Mouse (Mus musculus) heart, postnatal 0 days (tissue): ENCODE results near the gene Esrrg. TPM values are rescaled to one million over a fixed set of nuclear protein-coding genes. Genes with fewer than 3 reads are reported as not detected.

Source experiments
- ATAC-seq: fragments of 200-750 bp; cut with Nextera tagmentation; 2 replicates; pipeline ENCODE4 v1.8.0; 2017; ENCODE audit warnings: low read depth, moderate number of reproducible peaks, moderate library complexity; ENCODE audit not compliant: insufficient read depth
- DNase-seq: peaks from one replicate; pipeline ENCODE4 v3.0.0-alpha.2; 2016; ENCODE audit warnings: low spot score
- H3K27ac ChIP-seq: fragments of 300-500 bp; sonication (generic); 2 replicates; pipeline ENCODE4 v1.5.1; 2014; ENCODE audit warnings: low read depth, mild to moderate bottlenecking
- H3K27me3 ChIP-seq: fragments of 300-500 bp; sonication (generic); 2 replicates; pipeline ENCODE4 v1.6.1; 2014; ENCODE audit warnings: low read length, mixed read lengths; ENCODE audit not compliant: control insufficient read depth, insufficient read depth
- H3K36me3 ChIP-seq: fragments of 300-500 bp; sonication (generic); replicated peaks from 2 replicates; pipeline ENCODE4 v1.6.1; 2014; ENCODE audit warnings: low read length, mixed read lengths; ENCODE audit not compliant: control insufficient read depth, insufficient read depth
- H3K4me1 ChIP-seq: fragments of 300-500 bp; sonication (generic); 2 replicates; pipeline ENCODE4 v1.6.1; 2014; ENCODE audit warnings: antibody characterized with exemption; ENCODE audit not compliant: control insufficient read depth, insufficient read depth
- H3K4me2 ChIP-seq: fragments of 300-500 bp; sonication (generic); 2 replicates; pipeline ENCODE4 v1.6.1; 2014; ENCODE audit warnings: low read depth, mild to moderate bottlenecking, low read length, moderate library complexity
- H3K4me3 ChIP-seq: fragments of 300-500 bp; sonication (generic); 2 replicates; pipeline ENCODE4 v1.5.1; 2014; ENCODE audit warnings: low read depth, low read length
- H3K9ac ChIP-seq: fragments of 300-500 bp; sonication (generic); replicated peaks from 2 replicates; pipeline ENCODE4 v1.6.1; 2014; ENCODE audit warnings: low read depth, low read length, mixed read lengths
- H3K9me3 ChIP-seq: fragments of 300-500 bp; sonication (generic); replicated peaks from 2 replicates; pipeline ENCODE4 v1.6.1; 2016; ENCODE audit warnings: low read length; ENCODE audit not compliant: control insufficient read depth
- CTCF ChIP-seq: IDR thresholded peaks from 2 replicates; pipeline ENCODE4 v1.5.1; 2016; ENCODE audit warnings: antibody characterized with exemption, control low read depth, low read depth
- EP300 ChIP-seq: IDR thresholded peaks from 2 replicates; pipeline ENCODE4 v1.6.1; 2016; ENCODE audit warnings: antibody characterized with exemption, low read depth
- WGBS: fragments of 180-500 bp; shearing (Covaris S2); extraction: QIAGEN DNeasy Blood & Tissue Kit; methylation state at CpG from one replicate; pipeline ENCODE4 v1.1.7; 2014; 5-methylcytosine and 5-hydroxymethylcytosine counted together
- polyA plus RNA-seq: library from polyadenylated mRNA; unstranded; fragments of >200 nt; fragmentation: Nextera tagmentation; extraction: Ambion mirVana; gene quantifications from 2 replicates; pipeline ENCODE4 v1.2.1, GENCODE M21; 2015
- total RNA-seq: library from RNA; depleted of rRNA; stranded (reverse); fragments of >200 nt; gene quantifications from 2 replicates; pipeline ENCODE4 v1.2.3, GENCODE M21; 2014; ENCODE audit warnings: low replicate concordance

Esrrg gene
- total and polyA plus RNA-seq, 2 experiments from 2014 or later: 11.5 to 16.8 TPM

- Histone ChIP-seq H3K4me1 (0 out of 2 replicates have a peak, but pooled peaks cover 5% of the 10 kb centered on the region), H3K9me3 (no peaks in the 10 kb centered on the region), H3K27me3 (no peaks in the 10 kb centered on the region), H3K9ac (no peak overlapping the region), H3K27ac (no peak overlapping the region), H3K4me2 (no peak overlapping the region), H3K4me3 (no peak overlapping the region), H3K36me3 (no peaks in the 10 kb centered on the region)
- TF ChIP-seq EP300 (no peak), CTCF (no peak)
- no peak for ATAC-seq
- DNase-seq: no peak
- 65% methylated on average over 12 of the region's 12 CpGs for WGBS
Observed at GRCm38 (mm10) chr1:187807477-187808390, 199.1 kb downstream of the Esrrg start.

GRCm38 (mm10) chr1:187808391-187808922 lies 199.9 kb downstream of the Esrrg start:
- Histone ChIP-seq H3K4me3 (no peak overlapping the region), H3K9me3 (no peaks in the 10 kb centered on the region), H3K36me3 (no peaks in the 10 kb centered on the region), H3K4me2 (no peak overlapping the region), H3K27me3 (no peaks in the 10 kb centered on the region), H3K27ac (no peak overlapping the region), H3K9ac (no peak overlapping the region), H3K4me1 (0 out of 2 replicates have a peak, but pooled peaks cover 3% of the 10 kb centered on the region)
- no peak for TF ChIP-seq CTCF
- no peak for TF ChIP-seq EP300
- 84% methylated on average over 5 of the region's 5 CpGs for WGBS
- no peak for DNase-seq
- ATAC-seq: no peak

- DNase-seq: no peak
- Histone ChIP-seq H3K4me2 (no peak overlapping the region), H3K9me3 (no peaks in the 10 kb centered on the region), H3K4me1 (no peaks in the 10 kb centered on the region), H3K27me3 (no peaks in the 10 kb centered on the region), H3K27ac (no peak overlapping the region), H3K9ac (no peak overlapping the region), H3K4me3 (no peak overlapping the region), H3K36me3 (no peaks in the 10 kb centered on the region)
- WGBS: 75% methylated on average over 3 of the region's 3 CpGs
- ATAC-seq: no peak
- TF ChIP-seq CTCF (no peak), EP300 (no peak)
Observed at GRCm38 (mm10) chr1:187809546-187809945, 201.0 kb downstream of the Esrrg start.

GRCm38 (mm10) chr1:187819406-187819805 lies 210.8 kb downstream of the Esrrg start:
- DNase-seq (no peak), ATAC-seq (no peak)
- H3K4me1 ChIP-seq: no peaks in the 10 kb centered on the region
- H3K9ac ChIP-seq: no peak overlapping the region
- no peaks in the 10 kb centered on the region for H3K36me3 ChIP-seq
- no peak overlapping the region for H3K4me3 ChIP-seq
- no peak overlapping the region for H3K4me2 ChIP-seq
- no peak for TF ChIP-seq CTCF
- TF ChIP-seq EP300: no peak
- no peak overlapping the region for H3K27ac ChIP-seq
- WGBS: 92% methylated on average over 5 of the region's 5 CpGs
- H3K27me3 ChIP-seq: no peaks in the 10 kb centered on the region
- no peaks in the 10 kb centered on the region for H3K9me3 ChIP-seq

GRCm38 (mm10) chr1:187821368-187821811 lies 212.8 kb downstream of the Esrrg start:
- Histone ChIP-seq H3K27ac (no peak overlapping the region), H3K4me2 (no peak overlapping the region), H3K9ac (no peak overlapping the region), H3K36me3 (no peaks in the 10 kb centered on the region), H3K9me3 (no peaks in the 10 kb centered on the region), H3K4me1 (peaks cover 9% of the 10 kb centered on the region), H3K27me3 (no peaks in the 10 kb centered on the region), H3K4me3 (no peak overlapping the region)
- 80% methylated on average over 13 of the region's 13 CpGs for WGBS
- no peak for ATAC-seq
- no peak for DNase-seq
- no peak for TF ChIP-seq CTCF
- no peak for TF ChIP-seq EP300
